Mouse (Mus musculus) embryonic fibroblast, embryonic 13.5 days (primary cell): ENCODE measurements around the gene Hnrnpul2.

Experiments
- CTCF ChIP-seq: IDR thresholded peaks from 2 replicates; pipeline ENCODE4 v1.5.1; 2011; ENCODE audit warnings: mild to moderate bottlenecking, control low read depth, low read length, moderate library complexity, borderline replicate concordance; ENCODE audit not compliant: insufficient read depth
- POLR2A ChIP-seq: IDR thresholded peaks from 2 replicates; pipeline ENCODE4 v1.6.1; 2011; ENCODE audit warnings: low read depth, mild to moderate bottlenecking, control low read depth, low read length, moderate library complexity

DNA sequence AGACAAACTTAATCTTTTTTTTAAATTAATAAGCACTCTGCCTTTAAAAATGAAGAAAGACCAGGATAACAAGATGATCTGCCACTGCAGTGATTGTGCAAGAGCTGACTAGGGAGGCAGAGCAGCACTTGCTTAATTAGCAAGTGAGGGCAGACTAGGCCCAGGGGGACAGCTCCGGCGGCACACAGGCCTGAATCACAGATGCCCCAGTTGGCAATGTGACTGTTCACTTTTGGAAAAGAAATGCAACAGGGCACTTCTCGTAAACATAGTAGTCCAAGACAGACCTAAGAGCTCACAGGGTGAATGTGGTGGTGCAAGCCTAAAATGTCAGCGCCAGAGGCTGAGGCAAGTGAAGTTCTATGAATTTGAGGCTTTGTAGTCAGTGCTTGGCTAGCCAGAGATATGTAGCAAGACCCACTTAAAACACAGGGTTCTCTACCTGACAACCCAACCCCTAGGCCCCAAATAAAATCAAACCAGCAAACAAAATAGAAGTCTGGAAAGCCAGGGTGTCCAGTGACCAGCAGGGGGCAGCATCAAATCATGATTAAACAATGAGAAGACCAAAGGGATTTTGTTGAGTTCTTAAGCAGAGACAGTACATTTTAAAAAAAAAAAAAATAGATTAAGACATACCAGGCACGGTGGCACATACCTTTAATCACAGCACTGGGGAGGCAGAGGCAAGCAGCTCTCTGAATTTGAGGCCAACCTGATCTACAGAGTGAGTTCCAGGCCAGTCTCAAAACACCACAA lies 24.7 kb downstream of the Hnrnpul2 start:
- TF ChIP-seq POLR2A = no peak
- 0 out of 2 replicates have a peak, but pooled peaks have one; percentile 6 for TF ChIP-seq CTCF
